Mouse (Mus musculus) cerebellum, adult 11 months (tissue): ENCODE measurements around the gene Net1.
"Not testable (repeated sequence)": the region's sequence is repeated elsewhere in the genome, so short reads cannot be mapped to it uniquely, and the experiment has no call there.

ENCODE experiments used
- DNase-seq: peaks from one replicate; pipeline ENCODE4 v3.0.0; 2022

The Net1 gene

GRCm38 (mm10) chr13:3889111-3889510 is 28.9 kb downstream of the Net1 start:
- DNase-seq = no peak

GRCm38 (mm10) chr13:3886663-3887062 is 31.4 kb downstream of the Net1 start:
- no peak for DNase-seq

- DNase-seq = no peak
These were observed 40.3 kb downstream of the Net1 start for GRCm38 (mm10) chr13:3877679-3878220.

GRCm38 (mm10) chr13:3877185-3877584 is 40.8 kb downstream of the Net1 start:
- DNase-seq = no peak

GRCm38 (mm10) chr13:3876448-3876847 is 41.6 kb downstream of the Net1 start:
- DNase-seq = no peak

- no peak for DNase-seq
These were observed 45.2 kb downstream of the Net1 start for GRCm38 (mm10) chr13:3872832-3873231.

- DNase-seq = no peak
These were observed 48.1 kb downstream of the Net1 start for GRCm38 (mm10) chr13:3869901-3870300.

- no peak for DNase-seq
These were observed 50.9 kb downstream of the Net1 start for GRCm38 (mm10) chr13:3867158-3867557.

- DNase-seq = no peak
These were observed 51.5 kb downstream of the Net1 start for GRCm38 (mm10) chr13:3866355-3867052.

- no peak for DNase-seq
These were observed 52.2 kb downstream of the Net1 start for GRCm38 (mm10) chr13:3865648-3866354.

GRCm38 (mm10) chr13:3862922-3863580 is 55.0 kb downstream of the Net1 start:
- DNase-seq = no peak

GRCm38 (mm10) chr13:3862325-3862724 is 55.7 kb downstream of the Net1 start:
- DNase-seq = no peak

GRCm38 (mm10) chr13:3861251-3861650 is 56.8 kb downstream of the Net1 start:
- DNase-seq = no peak

- DNase-seq = no peak
These were observed 61.8 kb downstream of the Net1 start for GRCm38 (mm10) chr13:3856252-3856651.

- no peak for DNase-seq
These were observed 63.2 kb downstream of the Net1 start for GRCm38 (mm10) chr13:3854856-3855255.

GRCm38 (mm10) chr13:3853648-3854333 is 64.2 kb downstream of the Net1 start, which contains the start of gene Calm5:
Gene Calm5, plus strand, starts transcription at chr13:3854173.
- DNase-seq = not testable (repeated sequence)

- DNase-seq = no peak
These were observed 67.7 kb downstream of the Net1 start for GRCm38 (mm10) chr13:3850330-3850729.

- DNase-seq = not testable (repeated sequence)
These were observed 77.4 kb downstream of the Net1 start for GRCm38 (mm10) chr13:3840662-3841061.

- not testable (repeated sequence) for DNase-seq
These were observed 80.7 kb downstream of the Net1 start, which contains the start of gene Calm4 for GRCm38 (mm10) chr13:3837312-3837807. Gene Calm4, plus strand, starts transcription at chr13:3837757.

GRCm38 (mm10) chr13:3833644-3834043 is 84.4 kb downstream of the Net1 start:
- DNase-seq = not testable (repeated sequence)

- no peak for DNase-seq
These were observed 85.6 kb downstream of the Net1 start for GRCm38 (mm10) chr13:3832450-3832849.
